Mouse (Mus musculus): ENCODE data around the gene Stk32c.

The Stk32c gene

DNA sequence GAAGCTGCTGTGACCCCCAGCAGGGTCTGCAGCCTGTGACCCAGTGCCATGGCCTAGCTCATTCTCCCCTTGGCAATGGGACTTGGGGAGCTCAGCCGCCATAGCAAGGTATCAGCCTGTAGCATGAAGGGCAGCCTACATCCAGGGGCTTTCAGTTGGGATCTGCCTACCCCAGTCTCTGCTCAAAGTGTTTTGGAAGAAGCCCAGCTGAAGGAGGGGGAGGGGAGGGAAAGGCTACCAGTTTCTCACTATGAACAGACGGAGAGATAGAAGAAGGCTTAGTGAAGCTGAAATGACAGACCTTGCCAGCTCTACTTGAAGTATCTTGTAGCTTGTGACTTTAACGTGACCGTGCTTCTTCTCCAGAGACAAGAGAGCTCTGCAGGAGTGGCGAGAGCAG lies 16.7 kb upstream of the Stk32c start:
- no peak for DNase-seq (ENCODE audit: low spot score)

DNA sequence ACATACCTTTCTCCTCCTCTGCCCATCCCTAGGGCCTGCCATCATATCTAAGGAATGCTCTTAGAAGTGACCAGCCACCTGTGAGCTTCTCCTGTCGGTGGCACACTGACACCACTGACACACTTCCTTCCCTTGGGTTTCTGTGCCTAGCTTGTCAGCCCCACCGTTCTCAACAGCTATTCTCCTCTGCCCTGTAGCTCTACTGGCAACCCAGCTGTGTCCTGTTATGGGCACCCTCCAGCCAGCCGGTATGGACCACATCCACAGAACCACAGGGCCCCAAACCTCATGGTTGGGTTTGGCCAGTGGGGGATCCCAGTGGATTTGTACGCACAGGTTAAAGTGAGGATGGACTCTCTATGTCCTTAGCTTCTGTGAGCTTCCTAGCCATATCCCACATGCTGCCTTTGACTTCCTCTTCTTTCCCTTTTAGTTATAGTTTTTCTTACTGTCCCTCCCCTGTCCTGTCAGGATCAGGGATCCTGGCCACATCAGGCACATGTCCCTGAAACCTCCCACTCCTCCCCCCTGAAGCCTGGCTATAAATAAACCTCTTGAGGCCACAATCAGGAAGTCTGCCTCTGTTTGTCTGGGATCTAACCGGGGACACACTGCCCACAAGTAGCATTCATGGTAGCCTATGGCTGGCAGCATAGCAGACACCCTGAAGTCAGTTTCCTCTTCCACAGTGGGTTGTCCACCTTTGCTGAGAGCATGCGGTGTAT lies 15.5 kb upstream of the Stk32c start:
- DNase-seq (ENCODE audit: low spot score) = no peak

DNA sequence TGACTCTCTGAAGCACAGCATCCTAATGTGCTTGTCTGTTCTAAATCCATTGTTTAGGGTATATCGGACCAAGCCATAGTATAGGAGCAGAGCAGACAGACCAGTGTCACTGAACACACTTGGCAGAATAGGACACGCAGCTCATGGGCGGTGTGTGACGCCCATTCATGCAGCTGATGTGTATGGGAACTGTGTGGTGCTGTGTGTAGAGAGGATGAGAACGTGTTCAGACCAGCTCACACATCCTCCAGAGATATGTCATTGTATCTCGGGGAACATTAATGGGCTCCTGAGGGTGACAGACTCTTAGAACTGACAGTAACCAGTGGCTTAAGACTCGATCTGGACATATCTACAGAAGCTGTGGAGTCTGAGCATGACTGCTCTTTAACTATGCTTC lies 13.3 kb upstream of the Stk32c start:
- DNase-seq (ENCODE audit: low spot score) = no peak

DNA sequence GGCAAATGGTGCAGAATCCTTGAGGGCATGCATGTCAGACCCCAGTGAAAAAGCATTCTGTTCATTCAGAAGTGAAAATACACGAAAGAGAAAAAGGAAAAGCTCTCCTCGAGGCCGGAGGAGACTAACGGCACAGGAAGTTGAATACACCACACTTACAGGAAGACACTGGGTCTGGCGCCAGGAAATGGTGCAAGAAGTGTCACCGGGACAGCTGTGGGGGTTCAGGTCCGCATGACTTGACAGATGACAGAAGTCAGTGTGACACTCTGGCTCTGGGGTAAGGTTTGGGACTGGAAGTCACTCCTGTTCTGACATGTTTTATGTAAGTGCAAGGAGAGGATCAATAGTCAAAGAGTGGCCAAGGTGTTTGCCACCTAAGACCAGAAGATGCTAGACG lies 11.6 kb upstream of the Stk32c start:
- peak; percentile 61 for DNase-seq (ENCODE audit: low spot score)

DNA sequence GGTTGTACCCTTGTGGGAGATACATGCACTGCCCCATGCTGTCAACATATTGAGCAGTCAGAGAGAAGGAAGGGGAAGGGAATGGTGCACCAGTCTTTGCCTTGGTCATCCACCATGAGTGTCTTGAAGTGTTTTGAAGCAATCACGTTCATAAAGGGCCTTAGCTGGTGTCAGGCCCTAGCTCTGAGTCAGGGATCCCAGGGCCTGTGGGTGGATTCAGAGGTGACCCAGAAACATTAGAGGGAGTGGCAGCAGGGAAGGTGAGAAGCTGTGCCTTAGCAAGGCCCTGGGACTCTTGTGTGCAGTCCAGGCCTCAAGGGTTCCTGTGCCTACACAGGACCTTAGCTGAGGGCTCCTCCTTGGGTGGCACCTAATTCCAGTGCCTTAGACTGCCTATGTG lies 11.0 kb upstream of the Stk32c start:
- DNase-seq (ENCODE audit: low spot score) = no peak

DNA sequence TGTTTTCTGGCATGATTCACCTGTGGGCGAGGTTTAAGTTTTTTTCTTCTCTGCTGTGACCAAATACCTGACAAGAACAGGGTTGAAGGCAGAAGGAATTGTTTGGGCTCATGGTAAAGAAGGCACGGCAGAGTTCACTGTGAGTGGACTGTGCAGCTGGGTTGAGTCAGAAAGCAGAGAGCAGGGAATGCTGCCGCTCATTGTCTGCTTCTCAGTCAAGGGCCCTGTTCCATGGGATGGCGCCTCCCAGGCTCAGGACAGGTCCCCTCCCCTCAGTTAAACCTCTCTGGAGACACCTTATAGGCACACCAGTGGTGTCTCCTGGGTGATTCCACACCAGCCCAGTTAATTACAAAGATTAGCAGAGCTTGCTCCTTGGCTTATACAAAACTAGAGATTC lies 9.2 kb upstream of the Stk32c start:
- no peak for DNase-seq (ENCODE audit: low spot score)

DNA sequence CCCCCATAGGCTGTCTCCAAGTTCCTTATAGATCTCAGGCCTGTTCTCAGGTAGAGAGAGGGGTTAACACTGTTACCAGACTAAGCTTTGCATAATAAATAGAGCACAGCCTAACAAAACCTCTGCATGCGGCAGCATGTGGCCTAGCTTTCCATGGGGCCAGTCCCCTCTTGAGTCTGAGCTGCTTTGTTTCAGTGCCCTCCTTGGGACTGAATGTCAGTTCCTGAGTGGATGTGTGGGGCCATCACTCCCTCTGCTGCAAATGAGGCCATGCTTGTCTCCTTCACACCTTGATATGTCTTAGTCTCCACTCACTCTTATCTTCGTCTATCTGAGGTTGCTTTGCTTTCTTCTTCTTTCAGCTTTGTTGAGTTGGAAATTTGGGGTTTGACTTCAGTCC lies 8.7 kb upstream of the Stk32c start:
- no peak for DNase-seq (ENCODE audit: low spot score)

DNA sequence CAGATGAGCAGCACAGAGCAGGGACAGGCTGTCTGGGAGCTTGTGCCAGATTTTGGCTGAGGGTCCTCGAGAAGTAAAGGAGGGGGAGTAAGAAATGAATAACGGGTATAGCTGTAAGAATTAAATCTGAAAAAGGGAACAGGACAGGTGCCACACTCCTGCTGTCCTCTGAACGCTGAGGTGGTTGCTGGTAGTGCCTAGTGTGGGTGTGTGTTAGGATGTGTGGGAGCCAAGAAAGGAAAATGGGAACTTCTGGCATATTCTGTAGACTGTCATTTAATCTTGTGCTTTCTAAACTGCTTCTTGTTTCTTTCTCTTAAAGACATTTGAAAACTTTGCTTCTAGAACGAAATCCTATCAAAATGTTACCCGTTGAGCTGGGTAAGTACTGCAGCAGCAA lies 8.0 kb upstream of the Stk32c start:
- DNase-seq (ENCODE audit: low spot score) = no peak

DNA sequence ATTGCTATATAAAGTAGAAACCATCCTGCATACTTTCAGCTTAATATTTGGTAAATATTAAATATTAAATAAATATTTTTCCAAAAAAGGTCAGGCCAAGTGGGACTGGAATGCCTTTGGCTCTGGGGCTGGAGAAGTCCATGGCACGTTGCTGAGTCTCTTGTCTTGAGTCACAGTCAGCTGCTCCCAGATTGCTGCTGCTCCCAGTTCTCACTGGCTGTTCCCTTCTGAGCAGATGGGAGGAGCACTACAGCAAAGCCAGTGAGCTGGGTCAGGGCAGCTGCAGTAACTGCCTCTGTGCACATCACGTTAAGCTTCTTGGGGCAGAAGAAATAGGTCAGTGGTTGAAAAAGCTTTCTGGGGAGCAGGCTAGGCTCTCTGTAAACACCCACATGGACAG lies 7.2 kb upstream of the Stk32c start:
- DNase-seq (ENCODE audit: low spot score) = peak; percentile 49

DNA sequence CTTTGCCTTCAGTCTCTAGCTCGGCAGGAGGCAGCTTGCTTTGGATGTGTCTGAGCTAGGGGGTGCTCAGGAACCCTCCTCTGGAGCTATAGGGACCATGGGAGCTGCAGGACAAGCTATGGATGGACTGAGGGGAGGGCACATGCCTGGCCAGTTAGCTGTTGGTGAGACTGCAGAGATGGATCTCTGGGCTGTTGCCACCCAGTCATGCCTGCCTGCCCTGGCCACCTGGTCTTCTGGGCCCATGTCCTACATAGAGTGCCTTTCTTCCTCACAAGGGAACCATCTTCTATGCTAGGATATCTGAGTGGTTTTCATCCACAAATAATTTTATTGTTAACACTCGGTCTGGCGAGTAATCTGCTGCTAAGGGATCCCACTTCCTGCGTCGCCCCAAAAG lies 6.4 kb upstream of the Stk32c start:
- no peak for DNase-seq (ENCODE audit: low spot score)

DNA sequence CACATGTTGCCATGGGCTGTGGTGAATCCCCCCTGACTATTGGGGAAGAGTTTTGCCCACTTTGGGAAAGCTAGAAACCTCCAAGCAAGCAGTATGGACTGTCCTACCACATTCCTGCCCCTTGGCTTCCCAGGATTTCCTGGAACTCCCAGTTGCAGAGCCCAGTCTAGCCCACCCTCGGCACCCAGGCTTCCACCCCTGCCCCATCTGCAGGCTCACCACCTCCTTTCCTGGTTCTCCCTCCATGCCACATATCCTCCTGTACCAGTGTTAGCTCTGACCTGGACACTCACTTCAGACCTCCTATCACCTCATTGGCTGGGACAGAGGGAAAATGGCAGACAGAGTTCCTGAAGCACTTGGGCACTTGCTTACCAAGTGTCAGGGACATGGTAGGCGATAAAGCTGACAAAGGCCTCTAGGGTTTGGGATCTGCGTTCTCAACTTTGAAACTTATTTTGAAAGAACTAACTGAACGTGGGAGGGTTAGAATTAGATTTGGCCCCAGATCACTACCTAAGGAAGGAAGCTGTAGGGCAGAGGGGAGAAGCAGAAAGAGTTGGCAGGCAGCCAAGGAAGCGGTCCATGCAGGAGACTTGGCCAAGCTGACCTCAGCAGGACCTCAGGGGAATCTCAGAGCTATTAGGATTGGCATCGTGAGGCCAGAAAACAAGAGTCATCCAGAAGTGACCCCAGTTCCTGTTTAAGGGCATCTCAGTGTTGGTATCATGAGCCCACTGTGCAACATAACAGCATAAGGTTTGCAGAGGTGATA lies 5.7 kb upstream of the Stk32c start:
- DNase-seq (ENCODE audit: low spot score) = no peak

DNA sequence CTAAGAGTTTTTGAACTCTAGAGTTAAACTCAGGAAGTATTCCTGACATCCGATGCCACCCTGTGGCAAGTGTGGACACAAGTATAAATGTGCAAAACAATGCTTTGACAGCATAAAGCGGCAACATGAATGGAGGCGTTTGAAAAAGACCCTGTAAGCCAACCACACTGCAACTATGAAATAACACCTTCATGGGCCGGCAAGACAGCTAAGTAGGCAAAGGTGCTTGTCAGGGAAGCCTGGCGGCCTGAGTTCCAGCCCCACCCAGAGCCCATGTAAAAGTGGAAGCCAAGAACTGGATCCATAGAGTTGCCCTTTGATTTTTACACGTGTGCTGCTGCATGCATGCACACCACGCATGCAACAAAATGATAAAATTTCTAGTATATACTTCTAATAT lies 3.9 kb upstream of the Stk32c start:
- DNase-seq (ENCODE audit: low spot score) = no peak

DNA sequence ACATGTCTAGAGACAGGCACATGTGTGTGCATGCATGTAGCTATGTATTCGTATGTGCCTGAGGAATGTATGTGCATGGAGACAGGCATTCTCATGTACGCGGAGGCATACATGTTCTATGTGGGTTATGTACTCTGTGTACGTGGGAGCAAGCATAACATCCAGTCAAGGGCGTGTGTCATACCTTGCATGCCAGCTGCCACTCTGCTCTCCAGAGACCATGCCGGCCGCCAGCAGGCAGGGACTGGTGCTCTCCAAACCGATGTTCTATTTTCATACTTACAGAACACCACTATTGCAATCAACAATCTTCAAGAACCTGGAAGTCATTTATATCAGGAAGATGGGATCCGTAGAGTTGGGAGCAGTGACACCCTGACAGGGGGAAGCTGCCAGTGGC lies 3.4 kb upstream of the Stk32c start:
- no peak for DNase-seq (ENCODE audit: low spot score)

DNA sequence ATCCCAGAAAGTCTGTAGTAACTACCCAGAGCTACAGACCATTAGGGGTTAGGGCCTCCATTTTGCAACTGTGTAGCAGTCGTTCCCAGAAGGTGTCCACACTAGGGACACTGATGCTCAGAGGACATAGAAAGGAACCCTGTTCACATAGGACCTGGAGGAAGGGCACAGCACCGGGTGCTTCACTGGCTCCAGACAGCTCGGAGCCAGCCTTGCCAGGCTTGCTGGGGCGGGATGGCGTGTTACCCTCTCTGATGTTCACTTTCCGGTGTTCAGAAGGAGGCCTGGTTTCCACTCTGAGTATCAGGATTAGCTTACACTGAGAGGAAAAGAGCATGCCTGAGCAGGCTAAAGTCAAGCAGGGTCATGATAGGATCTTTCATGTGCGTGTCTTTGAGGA lies 2.8 kb upstream of the Stk32c start:
- DNase-seq (ENCODE audit: low spot score) = no peak

DNA sequence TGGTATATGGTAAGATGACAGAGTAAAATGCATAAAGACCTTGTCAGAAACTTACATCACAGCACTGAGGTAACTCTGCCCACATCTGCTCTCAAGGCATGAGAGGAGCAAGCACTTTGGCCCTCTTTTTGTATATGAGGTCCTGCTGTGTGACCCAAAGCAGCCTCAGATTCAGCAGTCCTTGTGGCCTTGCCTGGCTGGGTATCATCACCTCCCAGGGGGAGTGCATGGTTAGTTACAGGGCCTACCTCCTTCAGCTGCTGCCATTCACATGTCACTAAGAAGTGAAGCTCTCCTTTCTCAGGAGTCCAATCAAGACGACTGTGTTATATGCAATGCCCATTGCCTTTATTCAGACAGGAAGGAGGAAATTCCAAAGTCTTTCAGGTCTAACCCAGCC lies 2.4 kb upstream of the Stk32c start:
- DNase-seq (ENCODE audit: low spot score) = no peak

DNA sequence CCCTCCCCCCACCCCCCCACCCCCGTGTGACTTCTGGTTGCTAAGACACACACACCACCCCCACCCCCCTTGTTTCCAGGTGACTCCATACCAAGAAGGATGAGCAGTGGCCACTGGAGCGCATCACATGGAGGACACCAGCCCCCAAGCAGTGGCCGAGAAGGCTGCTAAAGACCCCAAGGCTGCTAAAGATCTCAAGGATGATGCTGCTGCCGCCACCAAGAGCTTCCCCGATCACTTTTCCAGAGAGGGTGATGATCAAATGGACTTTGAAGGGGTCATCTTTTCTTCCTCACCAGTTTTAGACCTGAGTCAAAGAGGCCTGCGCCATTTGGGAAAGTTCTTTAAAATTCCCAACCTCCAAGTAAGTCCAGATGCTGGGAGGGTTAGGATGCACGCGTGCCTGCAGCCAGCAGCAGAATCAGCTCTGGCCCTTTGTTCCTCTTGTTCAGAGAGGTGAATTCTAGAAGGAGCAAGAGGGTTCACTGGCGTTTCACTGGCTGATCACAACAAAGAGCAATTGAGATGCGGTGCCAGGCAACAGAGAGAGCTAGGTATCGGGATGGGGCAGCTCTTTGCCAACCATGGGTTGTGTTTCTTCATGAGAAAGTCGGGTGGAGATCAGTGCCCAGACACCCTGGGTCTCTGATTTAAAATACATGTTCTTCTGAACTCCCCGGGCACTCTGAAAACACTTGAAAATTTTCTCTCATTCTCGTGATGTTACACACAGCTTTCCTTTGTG lies 1.7 kb upstream of the Stk32c start:
- DNase-seq (ENCODE audit: low spot score) = no peak

DNA sequence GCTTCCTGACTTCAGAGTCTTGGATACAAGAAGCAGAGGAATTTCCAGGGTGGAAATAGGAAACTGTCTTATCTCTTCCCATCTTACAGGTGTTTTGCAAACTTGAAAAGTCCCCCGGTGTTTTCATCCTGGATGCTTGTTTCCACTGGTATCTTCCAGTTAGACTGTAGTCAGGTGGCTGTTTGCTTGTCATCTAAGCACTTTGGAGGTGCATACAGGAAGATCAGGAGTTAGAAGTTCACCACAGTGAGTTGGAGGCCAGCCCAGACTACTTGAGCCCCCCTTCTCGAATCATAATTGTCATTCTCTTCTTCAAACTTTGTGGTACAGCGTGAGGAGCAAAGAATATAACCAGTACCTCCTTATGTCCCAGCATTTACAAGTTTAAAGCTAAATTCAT lies 1.1 kb upstream of the Stk32c start:
- no peak for DNase-seq (ENCODE audit: low spot score)

DNA sequence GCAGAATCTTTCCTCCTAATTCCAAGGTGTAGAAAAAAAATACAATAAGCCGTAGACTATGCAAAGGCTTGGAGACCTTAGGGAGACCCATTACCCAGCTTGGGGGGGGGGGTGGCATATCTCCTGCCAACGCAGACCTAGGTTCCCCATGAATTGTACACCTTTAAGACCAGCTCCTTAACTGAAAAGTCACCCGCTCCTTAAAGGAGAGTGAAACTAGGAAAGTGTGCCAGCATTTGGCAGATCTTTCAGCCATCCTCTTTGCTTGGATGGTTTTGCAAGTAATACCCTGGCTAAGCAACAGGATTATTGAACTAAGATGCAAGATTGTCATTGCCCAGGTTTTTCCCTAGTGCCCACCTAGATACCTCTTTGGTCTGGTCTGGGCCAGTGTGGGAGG lies 644 bp upstream of the Stk32c start:
- no peak for DNase-seq (ENCODE audit: low spot score)

DNA sequence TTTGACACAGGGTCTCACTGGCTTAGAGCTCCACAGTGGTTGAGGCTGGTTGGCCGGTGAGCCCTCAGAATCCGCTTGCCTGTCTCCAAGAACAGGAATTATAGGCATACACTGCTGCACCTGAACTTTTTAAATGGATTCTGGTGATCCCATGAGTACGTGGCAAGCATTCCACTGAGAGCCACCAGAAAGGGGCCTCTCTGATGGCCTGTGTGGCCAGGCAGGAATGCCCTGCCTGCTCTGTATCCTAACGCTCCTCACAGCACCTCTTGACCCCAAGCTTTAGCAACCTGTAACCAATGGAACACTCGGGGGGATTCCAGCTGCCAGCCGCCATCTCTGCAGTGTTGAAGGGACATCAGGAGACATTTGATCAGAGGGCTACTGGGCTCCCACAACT lies 1.3 kb downstream of the Stk32c start:
- no peak for DNase-seq (ENCODE audit: low spot score)

DNA sequence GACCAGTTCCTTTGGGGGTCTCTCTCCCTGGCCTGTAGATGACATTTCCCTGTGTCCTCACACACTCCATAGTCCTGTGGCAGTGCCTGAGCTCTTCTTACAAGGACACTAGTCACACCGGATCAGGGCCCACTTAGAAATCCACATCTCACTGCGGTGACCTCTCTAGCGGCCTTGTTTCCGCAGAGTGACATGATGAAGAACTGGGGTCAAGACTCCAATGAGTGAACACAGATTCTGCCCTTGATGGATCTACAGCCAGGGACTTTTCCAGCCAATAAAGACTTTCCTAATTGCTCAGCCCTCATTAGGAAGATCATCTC lies 4.4 kb downstream of the Stk32c start:
- no peak for DNase-seq (ENCODE audit: low spot score)

DNA sequence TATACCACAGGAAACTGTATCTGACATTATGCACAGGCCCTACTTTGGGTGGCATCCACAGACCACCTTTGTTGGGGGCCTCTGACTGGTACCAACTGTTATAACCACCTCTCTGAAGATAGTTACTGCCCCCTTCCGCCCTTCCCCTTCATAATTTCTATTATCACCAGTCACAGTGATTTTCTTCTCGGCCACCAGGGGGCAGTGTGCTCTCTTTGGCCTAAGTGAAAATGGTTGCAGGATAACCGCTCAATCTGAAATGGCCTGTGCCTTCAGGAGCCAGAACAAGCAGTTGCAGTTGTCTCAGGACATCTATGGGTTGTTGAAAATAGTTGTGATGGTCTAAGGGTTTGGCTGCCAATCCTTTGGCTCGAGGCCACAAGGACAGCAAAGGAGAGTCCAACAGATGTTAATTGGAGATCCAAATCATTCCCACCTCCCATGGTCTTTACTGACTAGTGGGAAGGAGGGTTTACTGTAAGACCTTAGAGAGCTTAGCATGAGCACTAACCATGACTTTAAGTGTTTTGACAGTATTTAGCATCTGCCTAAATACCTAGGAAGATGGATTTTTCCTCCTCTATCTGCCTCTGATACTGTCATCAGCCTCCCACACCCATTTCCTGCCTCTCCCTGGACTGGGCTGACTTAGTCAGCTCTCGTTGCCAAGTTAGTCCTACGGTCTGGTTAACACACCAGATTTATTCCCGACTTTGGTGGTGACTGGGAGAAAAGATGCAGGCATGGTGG lies 4.9 kb downstream of the Stk32c start:
- peak; percentile 36 for DNase-seq (ENCODE audit: low spot score)

DNA sequence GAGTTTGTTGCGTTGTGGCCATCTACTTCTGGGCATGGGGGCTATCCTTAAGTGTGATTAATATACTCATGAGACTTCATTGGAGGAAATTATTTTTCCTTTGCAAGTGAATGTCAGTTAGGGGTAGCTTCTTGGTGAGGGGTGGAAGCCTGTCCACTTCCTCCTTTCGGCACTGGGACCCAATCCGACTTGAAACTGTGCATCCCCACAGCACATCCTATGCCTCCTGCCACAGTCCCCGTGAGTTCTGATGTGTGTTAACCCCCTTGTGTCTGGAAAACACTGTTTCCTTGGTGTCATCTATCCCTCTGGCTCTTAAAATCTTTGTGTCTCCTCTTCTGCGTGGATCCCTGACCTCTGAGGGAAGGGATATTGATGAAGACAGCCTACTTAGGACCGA lies 11.9 kb downstream of the Stk32c start:
- DNase-seq (ENCODE audit: low spot score) = no peak

DNA sequence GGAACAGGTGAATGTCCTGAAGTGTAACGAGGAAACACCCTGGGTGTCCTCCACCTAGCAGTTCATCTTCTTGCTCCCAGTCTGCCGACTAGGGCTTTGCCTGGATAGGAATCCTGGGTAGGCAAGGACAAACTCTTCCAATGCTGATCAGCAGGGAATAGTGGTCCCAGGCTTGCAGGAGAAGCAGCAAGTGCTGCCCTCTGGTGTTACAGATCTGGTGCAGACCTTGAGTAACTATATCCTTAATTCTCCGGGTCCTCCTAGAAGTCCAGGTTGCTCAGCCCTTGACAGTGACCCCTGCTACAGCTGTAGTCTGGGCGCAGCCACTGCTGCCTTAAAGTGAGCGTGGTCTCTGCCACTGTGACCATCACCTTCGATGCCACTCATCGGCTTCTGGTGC lies 13.0 kb downstream of the Stk32c start:
- peak; percentile 41 for DNase-seq (ENCODE audit: low spot score)

Measured in lung, postnatal 25 days (tissue).